Mouse (Mus musculus): ENCODE results near the gene Acoxl.

DNA sequence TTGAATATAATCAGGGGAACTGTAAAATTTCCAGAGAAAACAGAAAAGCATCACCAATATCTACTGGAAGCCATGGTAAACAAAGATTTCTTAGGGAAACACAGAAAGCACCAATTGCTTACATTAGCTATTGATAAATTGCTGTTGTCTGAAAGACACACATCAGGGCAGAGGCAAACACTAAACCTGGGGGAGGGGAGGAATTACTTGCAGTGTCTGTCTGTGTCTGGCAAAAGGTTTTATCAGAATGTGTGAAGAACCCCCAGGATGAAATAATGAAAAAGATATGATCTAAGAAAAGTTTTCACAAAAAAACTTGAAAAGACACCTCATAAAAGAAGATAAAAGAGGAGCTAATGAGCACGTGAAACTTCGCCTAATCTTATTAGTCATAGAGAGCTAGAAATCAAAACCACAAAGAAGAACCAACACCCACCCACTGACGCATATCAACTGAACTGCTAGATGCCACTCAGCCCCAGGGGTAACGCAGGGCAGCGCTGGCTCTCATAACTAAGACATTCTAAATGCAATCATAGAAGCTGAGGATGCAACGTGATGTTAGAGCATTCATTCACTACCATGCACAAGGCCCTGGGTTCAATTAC is 222.1 kb downstream of the Acoxl start:
- TF ChIP-seq GATA1 (IDR thresholded peaks at IDR 0.05; ENCODE audit: borderline replicate concordance, low read length) (no peak), FLI1 (IDR thresholded peaks at IDR 0.05; ENCODE audit: low read length) (no peak)

Data from megakaryocyte, embryonic 14.5 days (primary cell).